Mouse (Mus musculus): ENCODE results near the gene Slc11a1. TPM values are rescaled to one million over a fixed set of nuclear protein-coding genes. Genes with fewer than 3 reads are reported as not detected.

The Slc11a1 gene
- total RNA-seq, 2 experiments from 2014 or later = 4.7 to 5.5 TPM

GRCm38 (mm10) chr1:74351185-74351769 lies 23.7 kb upstream of the Slc11a1 start:
- intact Hi-C loops (cut with DNase I) = no loop called here
- DNase-seq = no peak

- no peak for DNase-seq
- intact Hi-C loops (cut with DNase I) = no loop called here
Observed at GRCm38 (mm10) chr1:74352532-74353096, 22.4 kb upstream of the Slc11a1 start.

GRCm38 (mm10) chr1:74353453-74354229 lies 21.4 kb upstream of the Slc11a1 start:
- intact Hi-C loops (cut with DNase I) = no loop called here
- no peak for DNase-seq

GRCm38 (mm10) chr1:74357531-74357930 lies 17.5 kb upstream of the Slc11a1 start:
- intact Hi-C loops (cut with DNase I) = no loop called here
- DNase-seq = no peak

- DNase-seq = no peak
- intact Hi-C loops (cut with DNase I) = loop anchor here (2.0 kb wide), 1 partner anchor 17 kb away; no protein-coding TSS in a partner anchor
Observed at GRCm38 (mm10) chr1:74359952-74360517, 15.0 kb upstream of the Slc11a1 start.

- intact Hi-C loops (cut with DNase I) = loop anchor here (1.0 to 2.0 kb wide), 6 partner anchors 19 to 155 kb away; partner anchors contain the start of genes Aamp and Pnkd
- peak; percentile 76 for DNase-seq
Observed at GRCm38 (mm10) chr1:74361812-74362211, 13.2 kb upstream of the Slc11a1 start, which contains the start of gene Catip. TSS of gene Catip (plus strand) at chr1:74362108.

GRCm38 (mm10) chr1:74362325-74363229 lies 12.4 kb upstream of the Slc11a1 start:
- DNase-seq = no peak

GRCm38 (mm10) chr1:74363437-74363836 lies 11.6 kb upstream of the Slc11a1 start:
- intact Hi-C loops (cut with DNase I) = loop anchor here (2.0 kb wide), 3 partner anchors 79 to 157 kb away; partner anchors contain the start of genes Aamp and Pnkd
- peak; percentile 37 to 38 for DNase-seq

More at GRCm38 (mm10) chr1:74362325-74363229, 12.4 kb upstream of the Slc11a1 start:
- intact Hi-C loops (cut with DNase I) = loop anchor here (1.0 to 2.0 kb wide), 5 partner anchors 23 to 156 kb away; partner anchors contain the start of genes Aamp and Pnkd

- DNase-seq = no peak
- intact Hi-C loops (cut with DNase I) = no loop called here
Observed at GRCm38 (mm10) chr1:74364270-74364669, 10.7 kb upstream of the Slc11a1 start.

GRCm38 (mm10) chr1:74367886-74368645 lies 6.9 kb upstream of the Slc11a1 start:
- DNase-seq = peak; percentile 68 to 76
- intact Hi-C loops (cut with DNase I) = loop anchor here (1.0 kb wide), 1 partner anchor 18 kb away; no protein-coding TSS in a partner anchor

GRCm38 (mm10) chr1:74370040-74370439 lies 5.0 kb upstream of the Slc11a1 start:
- intact Hi-C loops (cut with DNase I) = no loop called here

GRCm38 (mm10) chr1:74373372-74373771 lies 1.6 kb upstream of the Slc11a1 start:
- intact Hi-C loops (cut with DNase I) = no loop called here
- no peak for DNase-seq

More at GRCm38 (mm10) chr1:74370040-74370439, 5.0 kb upstream of the Slc11a1 start:
- DNase-seq = no peak

- DNase-seq = no peak
- intact Hi-C loops (cut with DNase I) = no loop called here
Observed at GRCm38 (mm10) chr1:74375561-74375960, 566 bp downstream of the Slc11a1 start.

- intact Hi-C loops (cut with DNase I) = no loop called here
- DNase-seq = peak; percentile 47 to 62
Observed at GRCm38 (mm10) chr1:74376396-74376795, 1.4 kb downstream of the Slc11a1 start.

- DNase-seq = no peak
- intact Hi-C loops (cut with DNase I) = no loop called here
Observed at GRCm38 (mm10) chr1:74379058-74379504, 4.1 kb downstream of the Slc11a1 start.

GRCm38 (mm10) chr1:74380484-74380883 lies 5.5 kb downstream of the Slc11a1 start:
- no peak for DNase-seq
- intact Hi-C loops (cut with DNase I) = no loop called here

GRCm38 (mm10) chr1:74381588-74382021 lies 6.6 kb downstream of the Slc11a1 start:
- intact Hi-C loops (cut with DNase I) = no loop called here
- no peak for DNase-seq

- intact Hi-C loops (cut with DNase I) = no loop called here
- DNase-seq = no peak
Observed at GRCm38 (mm10) chr1:74383385-74383784, 8.4 kb downstream of the Slc11a1 start.

GRCm38 (mm10) chr1:74384525-74384924 lies 9.5 kb downstream of the Slc11a1 start:
- DNase-seq = no peak
- intact Hi-C loops (cut with DNase I) = no loop called here

Data from heart, postnatal 36 days (tissue).